Mouse (Mus musculus): Measurements from ENCODE around the gene Mtor.

DNA sequence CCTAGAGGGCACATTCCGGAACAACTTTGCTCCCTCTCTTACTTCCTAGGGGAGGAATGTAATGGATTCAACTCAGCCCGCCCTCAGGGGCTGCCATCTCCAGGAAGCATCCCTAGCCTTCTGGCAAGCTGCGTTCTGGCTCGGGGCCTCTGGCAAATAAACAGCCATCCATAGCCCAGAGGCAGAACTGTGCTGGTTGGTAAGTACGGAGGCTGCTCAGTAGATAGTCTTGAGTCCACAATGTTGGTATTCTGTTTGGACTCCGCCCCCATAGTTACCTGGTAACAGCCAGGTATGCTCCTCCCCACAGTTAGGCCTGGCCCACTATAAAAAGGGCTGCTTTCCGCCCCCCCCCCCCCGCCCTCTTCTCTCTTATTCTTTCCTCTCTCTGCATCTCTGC, 141.2 kb downstream of the Mtor start:
- TF ChIP-seq MAX (IDR thresholded peaks at IDR 0.05; ENCODE audit: low read length) (no peak), POLR2A (IDR thresholded peaks at IDR 0.05; ENCODE audit: low read depth, low read length) (no peak), USF2 (conservative IDR thresholded peaks at IDR 0.05; ENCODE audit: low read depth, low read length) (no peak), E2F4 (IDR thresholded peaks at IDR 0.05; ENCODE audit: insufficient replicate concordance, low read depth, low read length) (no peak), MAFK (IDR thresholded peaks at IDR 0.05; ENCODE audit: insufficient replicate concordance, low read length) (no peak), CHD2 (IDR thresholded peaks at IDR 0.05; ENCODE audit: low read length) (no peak), CTCF (conservative IDR thresholded peaks at IDR 0.05 in 1 of 2, IDR thresholded peaks at IDR 0.05 in 1 of 2; ENCODE audit: low read depth in 2 of 2, low read length in 2 of 2) (no peak), RCOR1 (conservative IDR thresholded peaks at IDR 0.05; ENCODE audit: low read depth, low read length) (no peak), EP300 (IDR thresholded peaks at IDR 0.05; ENCODE audit: low read length) (no peak), SMC3 (IDR thresholded peaks at IDR 0.05; ENCODE audit: low read depth, low read length) (no peak), SIN3A (IDR thresholded peaks at IDR 0.05; ENCODE audit: low read length) (no peak), BHLHE40 (IDR thresholded peaks at IDR 0.05; ENCODE audit: low read depth, low read length) (no peak)

Data from CH12.LX (cell line).